17 mouse cellular contexts compared by ENCODE assay signal in genomic region chr3:152284759-152285158, GRCm38 (mm10). TPM values are rescaled to one million over a fixed set of nuclear protein-coding genes. Genes with fewer than 3 reads are reported as not detected.
"Had no signal": no experiment of that assay in that cellular context is flagged by ENCODE, and none has a peak within 500 bp of the region (broad histone marks: within the 10 kb centered on the region; RNA-seq: fewer than 3 reads in every experiment).

No protein-coding gene starts in this region.

- H3K4me3 ChIP-seq: midbrain, embryonic 10.5 days; neural tube, embryonic 12.5 days; stomach, embryonic 15.5 days had no signal

- H3K4me2 ChIP-seq: lung, embryonic 14.5 days; neural tube, embryonic 12.5 days; stomach, embryonic 15.5 days had no signal

- H3K4me1 ChIP-seq: midbrain, embryonic 10.5 days; neural tube, embryonic 12.5 days; stomach, embryonic 15.5 days had no signal

- DNase-seq: lung, adult 18-20 months; lung, embryonic 14.5 days; lung, postnatal 10 days; lung, postnatal 4 days; midbrain, embryonic 14.5 days; right cerebral cortex, postnatal 25 days; right cerebral cortex, postnatal 4 days; thymus, adult 2 months; thymus, postnatal 25 days; thymus, postnatal 4 days had no signal

- H3K9me3 ChIP-seq: midbrain, embryonic 10.5 days; neural tube, embryonic 12.5 days; stomach, embryonic 15.5 days had no signal

- ATAC-seq: midbrain, embryonic 16.5 days had no signal

- H3K27ac ChIP-seq: liver, embryonic 14.5 days; midbrain, embryonic 10.5 days; neural tube, embryonic 12.5 days; stomach, embryonic 15.5 days; stomach, postnatal 0 days had no signal

- H3K9ac ChIP-seq: liver, embryonic 14.5 days; lung, embryonic 14.5 days; neural tube, embryonic 12.5 days; stomach, embryonic 15.5 days had no signal

- H3K27me3 ChIP-seq: neural tube, embryonic 12.5 days; stomach, embryonic 15.5 days had no signal

RNA-seq across cellular contexts. Expression of gene Nexn, which starts 18.6 kb away (rescaled TPM):
- total RNA-seq: megakaryocyte, adult 5-6 weeks had no signal
